Mouse (Mus musculus) layer of hippocampus, adult 2 months (tissue): ENCODE measurements around the gene Amotl2. TPM values are rescaled to one million over a fixed set of nuclear protein-coding genes. Genes with fewer than 3 reads are reported as not detected.
A peak's percentile ranks its signal among the peaks of the same experiment; 100 is the strongest.

Experiments used
- DNase-seq, 2 experiments: peaks; one replicate each; pipeline ENCODE4 v3.0.0; 2022; ENCODE audit warnings: low spot score in 2 of 2
- H3K27ac ChIP-seq: fragments of 200-600 bp; 2 replicates; pipeline ENCODE4 v1.8.1; 2022
- H3K4me3 ChIP-seq: fragments of 200-600 bp; 2 replicates; pipeline ENCODE4 v1.8.1; 2022; ENCODE audit warnings: mild to moderate bottlenecking
- CTCF ChIP-seq: fragments of 200-600 bp; conservative IDR thresholded peaks from 2 replicates; pipeline ENCODE4 v1.8.1; 2022; ENCODE audit warnings: antibody characterized with exemption, mild to moderate bottlenecking, moderate library complexity
- long read RNA-seq, 2 experiments: library from polyadenylated mRNA; stranded (forward); transcript quantifications; one replicate each; pipeline ENCODE4 v2.0.0; 2021; ENCODE audit warnings: borderline mapping rate in 2 of 2
- total RNA-seq, 2 experiments: library from RNA; stranded (reverse); gene quantifications; 2 replicates each; pipeline ENCODE4 v1.2.3; 2021

Gene Amotl2
- 10 to 100 TPM; 16.0 to 18.1 TPM for total RNA-seq
- long read RNA-seq, experiment 1, full-length matches to known transcripts: 7 of 13 reads
- long read RNA-seq, experiment 1, partial matches to known transcripts: 1 of 13 reads
- long read RNA-seq, experiment 1, other reads (novel, unspliced or antisense): 5 of 13 reads
- long read RNA-seq, experiment 2, full-length matches to known transcripts: 6 of 14 reads
- long read RNA-seq, experiment 2, partial matches to known transcripts: 4 of 14 reads
- long read RNA-seq, experiment 2, other reads (novel, unspliced or antisense): 4 of 14 reads

- peak within 1 kb of the TSS; percentile 97 for H3K27ac ChIP-seq
- TF ChIP-seq CTCF: no peak
- no peak for DNase-seq
- H3K4me3 ChIP-seq: peak within 1 kb of the TSS; percentile 89
These were observed at the start of gene Amotl2 for GRCm38 (mm10) chr9:102716481-102717163. TSS of gene Amotl2 (plus strand) at chr9:102716672.

- TF ChIP-seq CTCF: no peak
- H3K4me3 ChIP-seq: no peak overlapping the region
- DNase-seq: no peak
- no peak overlapping the region for H3K27ac ChIP-seq
These were observed 48.4 kb upstream of the Amotl2 start for GRCm38 (mm10) chr9:102668115-102668514.

- Histone ChIP-seq H3K27ac (no peak overlapping the region), H3K4me3 (no peak overlapping the region)
- DNase-seq: no peak
- TF ChIP-seq CTCF: no peak
These were observed 47.6 kb upstream of the Amotl2 start for GRCm38 (mm10) chr9:102668906-102669305.

GRCm38 (mm10) chr9:102673381-102673780 lies 43.1 kb upstream of the Amotl2 start:
- TF ChIP-seq CTCF: no peak
- Histone ChIP-seq H3K27ac (no peak overlapping the region), H3K4me3 (no peak overlapping the region)
- no peak for DNase-seq

- Histone ChIP-seq H3K27ac (no peak overlapping the region), H3K4me3 (no peak overlapping the region)
- DNase-seq: no peak
- no peak for TF ChIP-seq CTCF
These were observed 40.5 kb upstream of the Amotl2 start for GRCm38 (mm10) chr9:102675922-102676321.

- DNase-seq: no peak
- no peak overlapping the region for H3K27ac ChIP-seq
- no peak overlapping the region for H3K4me3 ChIP-seq
- no peak for TF ChIP-seq CTCF
These were observed 35.0 kb upstream of the Amotl2 start for GRCm38 (mm10) chr9:102681470-102681869.

- no peak for TF ChIP-seq CTCF
- DNase-seq: no peak
- no peak overlapping the region for H3K27ac ChIP-seq
- no peak overlapping the region for H3K4me3 ChIP-seq
These were observed 28.5 kb upstream of the Amotl2 start for GRCm38 (mm10) chr9:102687943-102688342.

GRCm38 (mm10) chr9:102689406-102689939 lies 27.0 kb upstream of the Amotl2 start:
- H3K4me3 ChIP-seq: peak overlapping the region; percentile 73
- TF ChIP-seq CTCF: no peak
- H3K27ac ChIP-seq: peak overlapping the region; percentile 88
- DNase-seq: no peak

- peak; percentile 38 to 51 for DNase-seq
- H3K4me3 ChIP-seq: peak overlapping the region; percentile 73
- peak overlapping the region; percentile 88 for H3K27ac ChIP-seq
- no peak for TF ChIP-seq CTCF
These were observed 26.4 kb upstream of the Amotl2 start for GRCm38 (mm10) chr9:102689940-102690642.

GRCm38 (mm10) chr9:102690891-102691290 lies 25.6 kb upstream of the Amotl2 start:
- Histone ChIP-seq H3K27ac (peak overlapping the region; percentile 88; the same call in 1 of the 2 replicates), H3K4me3 (peak overlapping the region; percentile 73)
- DNase-seq: no peak
- no peak for TF ChIP-seq CTCF

GRCm38 (mm10) chr9:102692564-102693475 lies 23.7 kb upstream of the Amotl2 start:
- Histone ChIP-seq H3K27ac (no peak overlapping the region), H3K4me3 (no peak overlapping the region)
- TF ChIP-seq CTCF: no peak
- no peak for DNase-seq

GRCm38 (mm10) chr9:102701042-102701441 lies 15.4 kb upstream of the Amotl2 start:
- no peak for TF ChIP-seq CTCF
- no peak overlapping the region for H3K4me3 ChIP-seq
- no peak for DNase-seq
- H3K27ac ChIP-seq: no peak overlapping the region
